Mouse (Mus musculus): ENCODE data around the gene Ugt2b38. TPM values are rescaled to one million over a fixed set of nuclear protein-coding genes. Genes with fewer than 3 reads are reported as not detected.
"Not testable (repeated sequence)": the region's sequence is repeated elsewhere in the genome, so short reads cannot be mapped to it uniquely, and the experiment has no call there.

The Ugt2b38 gene
- polyA plus RNA-seq, 1 experiment from 2014 or later: not detected

DNA sequence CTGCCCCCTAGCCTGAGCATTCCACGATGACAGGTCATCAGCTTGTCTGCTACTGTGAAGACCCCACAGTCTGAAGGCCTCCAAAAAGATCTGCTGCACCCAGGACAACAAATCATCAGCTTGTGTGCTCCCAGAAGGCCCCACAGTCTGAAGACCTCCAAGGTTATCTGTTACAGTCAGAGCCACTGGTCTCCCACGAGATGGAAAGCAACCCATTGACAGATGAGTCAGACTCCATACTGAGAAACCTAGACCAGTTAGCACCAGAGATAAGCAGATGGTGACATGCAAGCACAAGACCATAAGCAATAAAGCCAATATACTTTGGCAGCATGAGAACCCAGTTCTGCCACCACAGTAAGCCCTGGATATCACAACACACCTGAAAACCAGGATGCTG, 43.8 kb downstream of the Ugt2b38 start:
- H3K4me3 ChIP-seq (ENCODE audit: low read length): no peak overlapping the region
- peak overlapping the region; percentile 84 for H3K27ac ChIP-seq (ENCODE audit: low read length)
- H3K9me3 ChIP-seq (ENCODE audit: control insufficient read depth, low read length): no peaks in the 10 kb centered on the region
- no peaks in the 10 kb centered on the region for H3K27me3 ChIP-seq (replicated peaks; ENCODE audit: control insufficient read depth, insufficient read depth, low read length)
- H3K4me1 ChIP-seq (ENCODE audit: control insufficient read depth, insufficient read depth, low read length): no peaks in the 10 kb centered on the region
- no peaks in the 10 kb centered on the region for H3K36me3 ChIP-seq (ENCODE audit: control insufficient read depth, insufficient read depth, low read length)
- ATAC-seq: peak; percentile 93
- no peak overlapping the region for H3K4me2 ChIP-seq (ENCODE audit: low read depth, low read length)
- H3K9ac ChIP-seq (ENCODE audit: low read depth, low read length): no peak overlapping the region
- WGBS: 55% methylated on average over 2 of the region's 2 CpGs

DNA sequence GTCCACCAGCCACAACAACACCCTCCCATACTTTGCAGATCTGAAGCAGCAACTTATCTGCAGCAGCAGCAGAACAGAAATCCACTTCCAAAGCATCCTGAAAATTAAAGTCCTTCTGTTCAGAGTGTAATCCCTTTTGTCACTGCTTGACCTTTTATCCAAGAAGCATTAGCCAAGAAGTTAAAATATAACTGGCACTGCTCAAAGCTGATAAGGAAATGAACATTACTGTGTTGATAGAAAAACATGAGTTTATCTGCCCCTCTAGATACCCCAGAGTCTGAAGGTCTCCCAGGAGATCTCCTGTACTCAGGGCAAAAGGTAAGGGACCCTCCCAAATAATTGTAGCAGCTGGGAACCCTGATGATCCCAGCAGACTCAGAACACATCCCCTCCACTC, 44.2 kb downstream of the Ugt2b38 start:
- Histone ChIP-seq H3K9ac (ENCODE audit: low read depth, low read length) (no peak overlapping the region), H3K36me3 (ENCODE audit: control insufficient read depth, insufficient read depth, low read length) (no peaks in the 10 kb centered on the region), H3K27me3 (replicated peaks; ENCODE audit: control insufficient read depth, insufficient read depth, low read length) (no peaks in the 10 kb centered on the region), H3K27ac (ENCODE audit: low read length) (peak overlapping the region; percentile 84), H3K4me2 (ENCODE audit: low read depth, low read length) (no peak overlapping the region), H3K9me3 (ENCODE audit: control insufficient read depth, low read length) (no peaks in the 10 kb centered on the region), H3K4me3 (ENCODE audit: low read length) (no peak overlapping the region), H3K4me1 (ENCODE audit: control insufficient read depth, insufficient read depth, low read length) (no peaks in the 10 kb centered on the region)
- peak; percentile 94 for ATAC-seq

DNA sequence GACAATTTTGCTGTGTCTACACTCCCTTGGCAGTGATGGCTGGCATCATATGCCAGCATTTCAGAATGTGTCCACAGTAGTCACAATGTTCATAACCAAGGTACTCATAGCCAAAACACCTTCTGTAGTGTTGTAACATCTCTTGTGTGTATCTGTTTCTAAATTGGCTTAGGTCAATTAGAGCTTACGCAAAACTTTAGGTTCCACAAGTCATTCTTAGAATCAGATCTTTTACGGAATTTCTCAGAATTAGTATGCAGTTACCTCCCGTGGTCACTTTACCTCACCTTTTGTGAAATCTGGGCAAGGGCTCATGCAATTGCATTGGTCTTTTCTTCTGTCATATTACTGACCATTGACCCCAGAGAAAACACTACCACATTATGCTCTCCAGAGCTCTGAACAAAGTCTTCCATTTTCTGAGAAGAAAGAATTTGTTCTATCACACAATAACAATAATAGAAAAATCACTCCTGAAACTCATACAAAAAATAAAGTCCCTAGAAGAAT, 48.1 kb downstream of the Ugt2b38 start:
- no peak for ATAC-seq
- Histone ChIP-seq H3K27me3 (replicated peaks; ENCODE audit: control insufficient read depth, insufficient read depth, low read length) (no peaks in the 10 kb centered on the region), H3K4me1 (ENCODE audit: control insufficient read depth, insufficient read depth, low read length) (no peaks in the 10 kb centered on the region), H3K4me2 (ENCODE audit: low read depth, low read length) (no peak overlapping the region), H3K4me3 (ENCODE audit: low read length) (no peak overlapping the region), H3K36me3 (ENCODE audit: control insufficient read depth, insufficient read depth, low read length) (no peaks in the 10 kb centered on the region), H3K27ac (ENCODE audit: low read length) (no peak overlapping the region), H3K9ac (ENCODE audit: low read depth, low read length) (no peak overlapping the region), H3K9me3 (ENCODE audit: control insufficient read depth, low read length) (no peaks in the 10 kb centered on the region)
- 87% methylated on average over 3 of the region's 3 CpGs for WGBS

DNA sequence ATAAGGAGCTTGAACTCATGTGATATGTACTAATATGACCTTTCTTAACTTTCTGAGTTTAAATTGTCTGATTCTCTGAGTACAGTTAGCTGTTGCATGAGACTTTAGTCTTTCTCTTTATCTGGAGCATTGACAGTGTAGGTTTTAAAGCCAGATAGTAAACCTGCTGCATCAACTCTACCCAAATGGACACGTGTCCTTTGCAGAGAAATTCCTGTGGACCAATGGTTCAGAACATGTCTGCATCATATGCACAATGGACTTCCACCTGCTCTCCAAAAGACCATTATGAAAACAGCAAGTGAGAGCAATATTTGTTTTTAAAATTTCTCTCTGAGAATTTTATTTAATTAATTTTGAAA, 50.5 kb downstream of the Ugt2b38 start:
- Histone ChIP-seq H3K27ac (ENCODE audit: low read length) (no peak overlapping the region), H3K4me2 (ENCODE audit: low read depth, low read length) (no peak overlapping the region), H3K9me3 (ENCODE audit: control insufficient read depth, low read length) (no peaks in the 10 kb centered on the region), H3K4me1 (ENCODE audit: control insufficient read depth, insufficient read depth, low read length) (no peaks in the 10 kb centered on the region), H3K4me3 (ENCODE audit: low read length) (no peak overlapping the region), H3K27me3 (replicated peaks; ENCODE audit: control insufficient read depth, insufficient read depth, low read length) (no peaks in the 10 kb centered on the region), H3K9ac (ENCODE audit: low read depth, low read length) (no peak overlapping the region), H3K36me3 (ENCODE audit: control insufficient read depth, insufficient read depth, low read length) (no peaks in the 10 kb centered on the region)
- 41% methylated on average over 1 of the region's 1 CpGs for WGBS
- ATAC-seq: no peak; the same call in 1 of the 2 replicates

DNA sequence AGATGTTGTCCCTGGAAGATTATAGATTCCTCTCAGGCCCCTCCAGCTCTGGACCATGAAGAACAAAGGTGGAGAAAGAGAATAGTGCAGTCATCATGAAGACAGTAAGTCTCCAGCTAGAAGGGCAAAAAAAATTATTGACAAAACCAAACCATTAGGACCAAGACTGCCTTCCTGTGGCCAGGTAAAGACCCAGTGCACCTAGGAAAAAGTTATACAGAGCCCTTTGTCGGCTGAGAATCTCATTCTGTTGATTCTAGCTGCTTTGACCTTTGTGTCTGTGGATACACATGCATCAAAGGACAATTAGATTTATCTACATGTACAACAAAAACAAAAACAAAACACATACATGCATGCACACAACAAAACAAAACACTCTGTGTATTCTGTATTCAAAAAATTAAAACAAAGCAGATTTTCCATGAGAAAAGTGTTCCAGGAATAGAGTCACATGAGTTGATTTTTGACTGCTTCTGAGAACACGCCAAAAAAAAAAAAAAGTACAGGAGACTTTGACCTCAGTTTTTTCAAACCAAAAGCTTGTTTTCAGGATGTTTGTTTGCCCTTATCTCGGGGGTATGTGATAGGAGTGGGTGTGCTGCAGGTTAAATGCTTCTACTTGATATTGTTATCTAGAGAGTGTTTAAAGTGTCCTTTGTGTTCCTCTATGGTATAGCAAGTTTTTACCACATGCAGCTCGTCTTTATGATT, 51.1 kb downstream of the Ugt2b38 start:
- H3K4me1 ChIP-seq (ENCODE audit: control insufficient read depth, insufficient read depth, low read length); H3K9ac ChIP-seq (ENCODE audit: low read depth, low read length); H3K9me3 ChIP-seq (ENCODE audit: control insufficient read depth, low read length); H3K4me3 ChIP-seq (ENCODE audit: low read length); H3K4me2 ChIP-seq (ENCODE audit: low read depth, low read length); H3K36me3 ChIP-seq (ENCODE audit: control insufficient read depth, insufficient read depth, low read length); H3K27me3 ChIP-seq (replicated peaks; ENCODE audit: control insufficient read depth, insufficient read depth, low read length): not testable (repeated sequence)
- 37% methylated on average over 4 of the region's 4 CpGs for WGBS
- peak; percentile 98 for ATAC-seq
- peak overlapping the region; percentile 54 for H3K27ac ChIP-seq (ENCODE audit: low read length)

Other genes starting within 250 kb of the Ugt2b38 start
- not detected in 2 replicates for gene Ugt2b37, start 169.4 kb downstream of the Ugt2b38 start, polyA plus RNA-seq (2015; fragmentation: Nextera tagmentation; extraction: Ambion mirVana)
- gene Ugt2a3, start 87.0 kb downstream of the Ugt2b38 start, polyA plus RNA-seq (2015; fragmentation: Nextera tagmentation; extraction: Ambion mirVana): 4.8 and 6.1 TPM in 2 replicates
- not detected in 2 replicates for gene Ugt2a2, start 58.1 kb upstream of the Ugt2b38 start, polyA plus RNA-seq (2015; fragmentation: Nextera tagmentation; extraction: Ambion mirVana)
- gene Gm43638, start 62.6 kb upstream of the Ugt2b38 start, polyA plus RNA-seq (2015; fragmentation: Nextera tagmentation; extraction: Ambion mirVana): not detected in 2 replicates
- not detected in 2 replicates for gene Ugt2a1, start 66.7 kb upstream of the Ugt2b38 start, polyA plus RNA-seq (2015; fragmentation: Nextera tagmentation; extraction: Ambion mirVana)
- 98.8 and 129 TPM in 2 replicates for gene Sult1b1, start 114.0 kb upstream of the Ugt2b38 start, polyA plus RNA-seq (2015; fragmentation: Nextera tagmentation; extraction: Ambion mirVana)
- gene Sult1d1, start 144.8 kb upstream of the Ugt2b38 start, polyA plus RNA-seq (2015; fragmentation: Nextera tagmentation; extraction: Ambion mirVana): 66.6 and 85.2 TPM in 2 replicates
- not detected in 2 replicates for gene Sult1e1, start 167.4 kb upstream of the Ugt2b38 start, polyA plus RNA-seq (2015; fragmentation: Nextera tagmentation; extraction: Ambion mirVana)
- gene Csn1s1, start 242.0 kb upstream of the Ugt2b38 start, polyA plus RNA-seq (2015; fragmentation: Nextera tagmentation; extraction: Ambion mirVana): not detected in 2 replicates

All from intestine, embryonic 16.5 days (tissue).